Mouse (Mus musculus) adrenal gland, adult 8-10 months (tissue): ENCODE data around the gene Cfap54. TPM values are rescaled to one million over a fixed set of nuclear protein-coding genes. Genes with fewer than 3 reads are reported as not detected.

ENCODE experiments used
- total RNA-seq, 4 experiments: library from RNA; stranded (reverse); gene quantifications; 2 replicates each; pipeline ENCODE4 v1.2.4; 2022

Gene Cfap54
- total RNA-seq, 4 experiments from 2014 or later: 4.0 to 6.1 (median 5.1) TPM

Other genes starting within 250 kb of the Cfap54 start
- 10 to 100 TPM; 24.6 to 30.2 (median 28.1) TPM for gene Cdk17, start 79.3 kb upstream of the Cfap54 start, total RNA-seq
- gene Elk3, start 229.5 kb upstream of the Cfap54 start, total RNA-seq: 10 to 100 TPM; 32.3 to 51.1 (median 46.1) TPM